In genomic region chr11:35760627-35761003, GRCm38 (mm10) we compare ENCODE assay signal across 12 mouse cellular contexts. TPM values are rescaled to one million over a fixed set of nuclear protein-coding genes. Genes with fewer than 3 reads are reported as not detected.
"Had no signal": no experiment of that assay in that cellular context is flagged by ENCODE, and none has a peak within 500 bp of the region (broad histone marks: within the 10 kb centered on the region; RNA-seq: fewer than 3 reads in every experiment).

No protein-coding gene starts in this region.

- H3K36me3 ChIP-seq: liver, embryonic 13.5 days; midbrain, embryonic 13.5 days had no signal

- H3K9me3 ChIP-seq: liver, embryonic 13.5 days; midbrain, embryonic 13.5 days had no signal

- H3K9ac ChIP-seq: liver, embryonic 13.5 days; liver, postnatal 0 days; midbrain, embryonic 13.5 days had no signal

- DNase-seq: kidney, adult 11 months; kidney, adult 9 months; left cerebral cortex, postnatal 4 days; liver; liver, embryonic 13.5 days; liver, postnatal 0 days; lung, postnatal 36 days; right cerebral cortex, postnatal 14 days; thymus, postnatal 14 days had no signal

- ATAC-seq: liver, postnatal 0 days; midbrain, embryonic 13.5 days had no signal

- H3K4me3 ChIP-seq: liver, embryonic 13.5 days; midbrain, embryonic 13.5 days had no signal

- H3K27ac ChIP-seq: kidney, postnatal 0 days; liver, embryonic 13.5 days; midbrain, embryonic 13.5 days had no signal

- H3K4me1 ChIP-seq: liver, embryonic 13.5 days; midbrain, embryonic 13.5 days had no signal

- H3K27me3 ChIP-seq: liver, embryonic 13.5 days; midbrain, embryonic 13.5 days had no signal

- H3K4me2 ChIP-seq: liver, embryonic 13.5 days; midbrain, embryonic 13.5 days had no signal

RNA-seq across cellular contexts. Expression of gene Fbll1, which starts 38.1 kb away (rescaled TPM):
- polyA plus RNA-seq: kidney, postnatal 0 days; liver, embryonic 13.5 days; liver, postnatal 0 days; lung, embryonic 16.5 days had no signal
